Mouse (Mus musculus) spleen, adult 2 months (tissue): Measurements from ENCODE around the gene Ccs.

Experiments used
- CTCF ChIP-seq: fragments of 200-500 bp; IDR thresholded peaks from 2 replicates; pipeline ENCODE4 v1.5.1; 2011; ENCODE audit warnings: mild to moderate bottlenecking, inconsistent platforms; ENCODE audit not compliant: insufficient read depth, insufficient read length, insufficient replicate concordance; ENCODE audit errors: extremely low read depth
- POLR2A ChIP-seq: fragments of 200-500 bp; IDR thresholded peaks from 2 replicates; pipeline ENCODE4 v1.6.1; 2011; ENCODE audit warnings: low read depth, low read length, inconsistent platforms

- TF ChIP-seq CTCF (no peak), POLR2A (no peak)
Measured at GRCm38 (mm10) chr19:4829156-4829555, 10.0 kb downstream of the Ccs start.
